Mouse (Mus musculus) midbrain, embryonic 10.5 days (tissue): ENCODE measurements around the gene Apoc1. TPM values are rescaled to one million over a fixed set of nuclear protein-coding genes. Genes with fewer than 3 reads are reported as not detected.
A peak's percentile ranks its signal among the peaks of the same experiment; 100 is the strongest.

Experiments
- DNase-seq: peaks from one replicate; pipeline ENCODE4 v3.0.0-alpha.2; 2017; ENCODE audit warnings: low spot score
- H3K27ac ChIP-seq: fragments of 300-500 bp; sonication (generic); replicated peaks from 2 replicates; pipeline ENCODE4 v1.5.1; 2016; ENCODE audit warnings: mild to moderate bottlenecking
- H3K27me3 ChIP-seq: fragments of 300-500 bp; sonication (generic); 2 replicates; pipeline ENCODE4 v1.6.1; 2016; ENCODE audit warnings: low read depth, mild to moderate bottlenecking; ENCODE audit not compliant: poor library complexity, severe bottlenecking
- H3K36me3 ChIP-seq: fragments of 300-500 bp; sonication (generic); 2 replicates; pipeline ENCODE4 v1.6.1; 2016; ENCODE audit warnings: mild to moderate bottlenecking, moderate library complexity
- H3K4me1 ChIP-seq: fragments of 300-500 bp; sonication (generic); 2 replicates; pipeline ENCODE4 v1.6.1; 2016
- H3K4me3 ChIP-seq: fragments of 300-500 bp; sonication (generic); 2 replicates; pipeline ENCODE4 v1.5.1; 2016; ENCODE audit warnings: mild to moderate bottlenecking, moderate library complexity
- H3K9me3 ChIP-seq: fragments of 300-500 bp; sonication (generic); replicated peaks from 2 replicates; pipeline ENCODE4 v1.6.1; 2016; ENCODE audit warnings: mild to moderate bottlenecking
- WGBS: fragments of 180-500 bp; shearing (Covaris S2); methylation state at CpG from one replicate; pipeline ENCODE4 v1.1.7; 2016; 5-methylcytosine and 5-hydroxymethylcytosine counted together
- polyA plus RNA-seq: library from polyadenylated mRNA; unstranded; fragments of >200 nt; fragmentation: Nextera tagmentation; extraction: Ambion mirVana; gene quantifications from 2 replicates; pipeline ENCODE4 v1.2.1, GENCODE M21; 2016

The Apoc1 gene
- polyA plus RNA-seq, 1 experiment from 2014 or later = 1.9 TPM

- H3K27ac ChIP-seq = no peak overlapping the region
- H3K4me3 ChIP-seq = no peak overlapping the region
- no peaks in the 10 kb centered on the region for H3K9me3 ChIP-seq
- no peaks in the 10 kb centered on the region for H3K27me3 ChIP-seq
- H3K36me3 ChIP-seq = no peaks in the 10 kb centered on the region
- DNase-seq = no peak
- peaks cover 10% of the 10 kb centered on the region for H3K4me1 ChIP-seq
- WGBS = 73% methylated on average over 14 of the region's 14 CpGs
Observed at GRCm38 (mm10) chr7:19673083-19673699, 19.3 kb downstream of the Apoc1 start.

GRCm38 (mm10) chr7:19671511-19671910 lies 20.9 kb downstream of the Apoc1 start:
- H3K9me3 ChIP-seq = no peaks in the 10 kb centered on the region
- H3K4me1 ChIP-seq = peaks cover 10% of the 10 kb centered on the region
- no peaks in the 10 kb centered on the region for H3K27me3 ChIP-seq
- H3K36me3 ChIP-seq = no peaks in the 10 kb centered on the region
- no peak for DNase-seq
- no peak overlapping the region for H3K4me3 ChIP-seq
- no peak overlapping the region for H3K27ac ChIP-seq
- 76% methylated on average over 10 of the region's 10 CpGs for WGBS

- peak; percentile 87 for DNase-seq
- Histone ChIP-seq H3K36me3 (no peaks in the 10 kb centered on the region), H3K9me3 (0 out of 2 replicates have a peak, but pooled peaks cover 3% of the 10 kb centered on the region), H3K4me3 (peak overlapping the region; percentile 35), H3K27ac (peak overlapping the region; percentile 59), H3K27me3 (no peaks in the 10 kb centered on the region), H3K4me1 (peaks cover 19% of the 10 kb centered on the region)
- 11% methylated on average over 10 of the region's 10 CpGs for WGBS
Observed at GRCm38 (mm10) chr7:19668947-19669721, 23.3 kb downstream of the Apoc1 start.

- H3K36me3 ChIP-seq = peaks cover 4% of the 10 kb centered on the region
- 0 out of 2 replicates have a peak, but pooled peaks cover 3% of the 10 kb centered on the region for H3K9me3 ChIP-seq
- H3K27me3 ChIP-seq = no peaks in the 10 kb centered on the region
- peaks cover 33% of the 10 kb centered on the region for H3K4me1 ChIP-seq
- 81% methylated on average over 2 of the region's 2 CpGs for WGBS
- no peak for DNase-seq
- H3K27ac ChIP-seq = no peak overlapping the region
- no peak overlapping the region for H3K4me3 ChIP-seq
Observed at GRCm38 (mm10) chr7:19667434-19667833, 25.0 kb downstream of the Apoc1 start.

- 66% methylated on average over 3 of the region's 3 CpGs for WGBS
- Histone ChIP-seq H3K27ac (no peak overlapping the region), H3K9me3 (0 out of 2 replicates have a peak, but pooled peaks cover 3% of the 10 kb centered on the region), H3K36me3 (peaks cover 11% of the 10 kb centered on the region), H3K27me3 (no peaks in the 10 kb centered on the region), H3K4me1 (peaks cover 33% of the 10 kb centered on the region), H3K4me3 (no peak overlapping the region)
- DNase-seq = no peak
Observed at GRCm38 (mm10) chr7:19666750-19667149, 25.7 kb downstream of the Apoc1 start.

GRCm38 (mm10) chr7:19664955-19665841 lies 27.3 kb downstream of the Apoc1 start, which contains the start of gene Clptm1:
Clptm1 (minus strand) TSS chr7:19665033.
- WGBS = under 1% methylated on average over 63 of the region's 63 CpGs
- H3K4me3 ChIP-seq = peak within 1 kb of the TSS; percentile 99
- peaks cover 26% of the 10 kb centered on the region for H3K36me3 ChIP-seq
- DNase-seq = peak; percentile 98
- H3K27ac ChIP-seq = peak within 1 kb of the TSS; percentile 92
- H3K27me3 ChIP-seq = no peaks in the 10 kb centered on the region
- H3K4me1 ChIP-seq = peaks cover 33% of the 10 kb centered on the region
- H3K9me3 ChIP-seq = 0 out of 2 replicates have a peak, but pooled peaks cover 3% of the 10 kb centered on the region

- Histone ChIP-seq H3K36me3 (peaks cover 33% of the 10 kb centered on the region), H3K27ac (peak overlapping the region; percentile 92), H3K9me3 (0 out of 2 replicates have a peak, but pooled peaks cover 3% of the 10 kb centered on the region), H3K4me3 (peak overlapping the region; percentile 99), H3K27me3 (no peaks in the 10 kb centered on the region), H3K4me1 (peaks cover 29% of the 10 kb centered on the region)
- under 1% methylated on average over 37 of the region's 37 CpGs for WGBS
- no peak for DNase-seq
Observed at GRCm38 (mm10) chr7:19664455-19664954, 28.0 kb downstream of the Apoc1 start.

GRCm38 (mm10) chr7:19663940-19664339 lies 28.5 kb downstream of the Apoc1 start:
- Histone ChIP-seq H3K36me3 (peaks cover 38% of the 10 kb centered on the region), H3K4me3 (peak overlapping the region; percentile 99), H3K9me3 (0 out of 2 replicates have a peak, but pooled peaks cover 3% of the 10 kb centered on the region), H3K4me1 (peaks cover 24% of the 10 kb centered on the region), H3K27me3 (no peaks in the 10 kb centered on the region), H3K27ac (peak overlapping the region; percentile 92)
- no peak for DNase-seq
- WGBS = 22% methylated on average over 8 of the region's 8 CpGs

- Histone ChIP-seq H3K4me1 (no peaks in the 10 kb centered on the region), H3K9me3 (no peaks in the 10 kb centered on the region), H3K27me3 (no peaks in the 10 kb centered on the region), H3K4me3 (no peak overlapping the region), H3K27ac (no peak overlapping the region), H3K36me3 (peaks cover 84% of the 10 kb centered on the region)
- DNase-seq = no peak
- 94% methylated on average over 2 of the region's 2 CpGs for WGBS
Observed at GRCm38 (mm10) chr7:19652614-19653013, 39.8 kb downstream of the Apoc1 start.

- no peaks in the 10 kb centered on the region for H3K4me1 ChIP-seq
- no peaks in the 10 kb centered on the region for H3K27me3 ChIP-seq
- DNase-seq = no peak
- WGBS = 93% methylated on average over 6 of the region's 6 CpGs
- H3K36me3 ChIP-seq = peaks cover 97% of the 10 kb centered on the region
- H3K4me3 ChIP-seq = no peak overlapping the region
- H3K9me3 ChIP-seq = no peaks in the 10 kb centered on the region
- H3K27ac ChIP-seq = no peak overlapping the region
Observed at GRCm38 (mm10) chr7:19651063-19651786, 41.2 kb downstream of the Apoc1 start.

GRCm38 (mm10) chr7:19641223-19641622 lies 51.2 kb downstream of the Apoc1 start:
- Histone ChIP-seq H3K36me3 (peaks cover 100% of the 10 kb centered on the region), H3K9me3 (no peaks in the 10 kb centered on the region), H3K4me3 (no peak overlapping the region), H3K27ac (no peak overlapping the region), H3K4me1 (no peaks in the 10 kb centered on the region), H3K27me3 (no peaks in the 10 kb centered on the region)
- DNase-seq = no peak
- WGBS = 93% methylated on average over 4 of the region's 4 CpGs
